Mouse (Mus musculus): ENCODE results near the gene Tgoln1. TPM values are rescaled to one million over a fixed set of nuclear protein-coding genes. Genes with fewer than 3 reads are reported as not detected.

Gene Tgoln1
- total RNA-seq, 1 experiment from 2014 or later, result 95.8 TPM

DNA sequence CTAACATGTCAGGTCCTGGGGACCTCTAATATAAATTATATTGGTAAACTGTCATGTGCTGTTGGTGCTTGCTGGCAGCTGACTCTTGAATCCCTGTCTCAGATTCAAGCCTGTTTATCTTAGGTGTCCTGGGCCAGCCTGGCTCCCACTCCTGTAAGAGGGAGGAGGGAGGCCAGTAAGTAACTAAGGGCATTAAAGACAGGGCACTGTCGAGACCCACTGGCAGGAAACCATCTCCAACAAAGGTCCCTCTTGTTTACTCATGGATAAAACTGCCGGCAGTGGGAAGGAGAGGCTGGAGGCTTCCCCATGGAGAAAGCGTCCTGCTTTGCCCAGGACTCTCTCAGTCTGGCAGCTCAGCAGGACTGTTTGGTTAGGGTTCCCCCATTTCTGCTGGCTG is 45.0 kb downstream of the Tgoln1 start:
- ATAC-seq (replicated peaks in 1 of 2; ENCODE audit: insufficient read depth in 1 of 2, low FRiP score in 2 of 2, low TSS enrichment in 1 of 2, low read depth in 1 of 2, poor library complexity in 2 of 2, severe bottlenecking in 2 of 2), result no peak

GRCm38 (mm10) chr6:72570644-72571397 is 46.0 kb downstream of the Tgoln1 start:
- ATAC-seq (replicated peaks in 1 of 2; ENCODE audit: insufficient read depth in 1 of 2, low FRiP score in 2 of 2, low TSS enrichment in 1 of 2, low read depth in 1 of 2, poor library complexity in 2 of 2, severe bottlenecking in 2 of 2), result no peak

DNA sequence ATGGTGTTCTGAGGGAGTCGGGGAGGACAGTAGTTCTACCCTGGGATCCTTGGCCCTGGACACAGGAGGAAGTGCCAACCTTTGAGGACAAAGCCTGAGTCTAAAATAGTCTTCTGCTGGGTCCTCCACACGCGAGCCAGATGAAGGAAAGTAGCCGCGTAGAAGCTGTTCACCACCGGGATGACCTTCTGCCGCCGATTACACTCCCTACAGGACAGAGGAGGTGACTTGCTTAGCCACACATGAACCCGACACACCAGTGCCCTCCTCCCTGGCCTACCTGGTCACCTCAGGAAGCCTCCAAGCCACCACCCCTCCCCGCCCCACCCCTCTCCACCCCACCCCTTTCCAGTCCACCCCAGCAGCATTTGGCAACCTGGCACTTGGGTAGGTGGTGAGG is 48.1 kb downstream of the Tgoln1 start:
- no peak for ATAC-seq (replicated peaks in 1 of 2; ENCODE audit: insufficient read depth in 1 of 2, low FRiP score in 2 of 2, low TSS enrichment in 1 of 2, low read depth in 1 of 2, poor library complexity in 2 of 2, severe bottlenecking in 2 of 2)

DNA sequence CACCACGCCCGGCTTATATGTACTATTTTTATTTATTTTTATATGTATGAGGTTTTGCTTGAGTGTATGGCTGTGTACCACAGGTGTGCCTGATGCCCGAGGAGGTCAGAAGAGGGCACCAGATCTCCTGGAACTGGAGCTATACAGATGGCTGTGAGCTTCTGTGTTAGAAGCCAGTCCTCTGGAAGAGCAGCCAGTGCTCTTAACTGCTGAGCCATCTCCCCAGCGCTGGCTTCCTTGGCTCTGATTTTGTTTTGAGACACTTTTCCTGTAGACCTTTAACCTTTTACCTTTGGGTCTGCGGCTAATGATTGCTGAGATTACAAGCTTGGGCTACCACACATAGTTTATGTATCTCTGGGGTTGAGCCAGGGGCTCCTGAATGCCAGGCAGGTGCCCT is 49.3 kb downstream of the Tgoln1 start:
- no peak for ATAC-seq (replicated peaks in 1 of 2; ENCODE audit: insufficient read depth in 1 of 2, low FRiP score in 2 of 2, low TSS enrichment in 1 of 2, low read depth in 1 of 2, poor library complexity in 2 of 2, severe bottlenecking in 2 of 2)

GRCm38 (mm10) chr6:72566044-72566443 is 50.8 kb downstream of the Tgoln1 start:
- peak; percentile 84 to 86 for ATAC-seq (replicated peaks in 1 of 2; ENCODE audit: insufficient read depth in 1 of 2, low FRiP score in 2 of 2, low TSS enrichment in 1 of 2, low read depth in 1 of 2, poor library complexity in 2 of 2, severe bottlenecking in 2 of 2)

GRCm38 (mm10) chr6:72565506-72565905 is 51.3 kb downstream of the Tgoln1 start:
- no peak for ATAC-seq (replicated peaks in 1 of 2; ENCODE audit: insufficient read depth in 1 of 2, low FRiP score in 2 of 2, low TSS enrichment in 1 of 2, low read depth in 1 of 2, poor library complexity in 2 of 2, severe bottlenecking in 2 of 2)

GRCm38 (mm10) chr6:72562894-72563293 is 53.9 kb downstream of the Tgoln1 start:
- ATAC-seq (replicated peaks in 1 of 2; ENCODE audit: insufficient read depth in 1 of 2, low FRiP score in 2 of 2, low TSS enrichment in 1 of 2, low read depth in 1 of 2, poor library complexity in 2 of 2, severe bottlenecking in 2 of 2), result no peak

- ATAC-seq (replicated peaks in 1 of 2; ENCODE audit: insufficient read depth in 1 of 2, low FRiP score in 2 of 2, low TSS enrichment in 1 of 2, low read depth in 1 of 2, poor library complexity in 2 of 2, severe bottlenecking in 2 of 2), result no peak
Measured at GRCm38 (mm10) chr6:72562486-72562885, 54.3 kb downstream of the Tgoln1 start.

DNA sequence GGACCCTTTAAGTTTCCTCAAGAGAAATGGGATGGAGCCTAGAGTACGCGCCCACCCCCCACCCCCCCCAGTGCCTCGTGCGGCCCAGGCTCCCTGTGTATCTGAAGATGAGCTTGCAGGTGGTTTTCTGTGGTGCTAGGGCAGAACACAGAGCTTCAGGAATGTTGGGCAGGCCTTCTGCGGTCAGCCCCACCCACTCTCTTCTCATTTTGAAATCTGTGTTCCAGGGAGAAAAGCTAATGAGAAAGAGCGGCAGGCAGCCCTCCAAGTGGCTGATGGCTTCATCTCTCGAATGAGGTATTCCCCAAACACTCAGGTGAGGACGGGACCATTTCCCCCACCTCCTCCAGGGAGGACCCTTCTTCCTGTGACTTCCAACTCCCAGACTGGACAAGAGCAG is 56.0 kb downstream of the Tgoln1 start:
- no peak for ATAC-seq (replicated peaks in 1 of 2; ENCODE audit: insufficient read depth in 1 of 2, low FRiP score in 2 of 2, low TSS enrichment in 1 of 2, low read depth in 1 of 2, poor library complexity in 2 of 2, severe bottlenecking in 2 of 2)

Other genes starting within 250 kb of the Tgoln1 start
- gene Vamp5, start 236.5 kb downstream of the Tgoln1 start, total RNA-seq (2017), result 57.2 and 59.8 TPM in 2 replicates
- 270 and 419 TPM in 2 replicates for gene Vamp8, start 226.3 kb downstream of the Tgoln1 start, total RNA-seq (2017)
- 9.4 and 9.8 TPM in 2 replicates for gene Ggcx, start 202.7 kb downstream of the Tgoln1 start, total RNA-seq (2017)
- 168 and 256 TPM in 2 replicates for gene Mat2a, start 177.4 kb downstream of the Tgoln1 start, total RNA-seq (2017)
- gene Sh2d6, start 95.3 kb downstream of the Tgoln1 start, total RNA-seq (2017), result not detected in 2 replicates
- gene Capg, start 72.6 kb downstream of the Tgoln1 start, total RNA-seq (2017), result 61.1 and 113 TPM in 2 replicates
- gene Elmod3, start 18.6 kb downstream of the Tgoln1 start, total RNA-seq (2017), result 7.6 and 9.8 TPM in 2 replicates
- 12.4 and 17.1 TPM in 2 replicates for gene Retsat, start 18.5 kb downstream of the Tgoln1 start, total RNA-seq (2017)
- gene Tcf7l1, start 172.3 kb upstream of the Tgoln1 start, total RNA-seq (2017), result 0.25 and 0.50 TPM in 2 replicates

Data from hematopoietic stem cell, adult 5-6 weeks (primary cell).